Mouse (Mus musculus): ENCODE data around the gene Klhl35.
"Not testable (repeated sequence)": the region's sequence is repeated elsewhere in the genome, so short reads cannot be mapped to it uniquely, and the experiment has no call there.

Klhl35 gene

DNA sequence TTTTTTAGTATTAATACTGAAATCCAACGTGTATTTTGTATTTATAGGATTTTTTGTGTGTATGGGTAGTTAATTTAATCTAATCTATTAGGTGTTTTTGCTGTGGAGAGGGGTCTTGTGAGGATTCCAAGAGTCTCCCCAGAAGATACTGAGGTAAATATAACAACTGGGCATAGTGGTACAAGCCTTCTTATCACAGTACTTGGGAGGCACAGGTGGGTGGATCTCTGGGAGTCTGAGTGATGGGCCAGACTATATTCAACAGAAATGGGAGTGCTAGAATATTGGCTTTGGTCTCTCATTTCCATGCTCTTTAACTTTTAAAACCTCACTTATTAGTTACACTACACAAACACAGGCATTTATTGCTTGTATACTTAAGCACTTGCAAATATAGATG lies 35.3 kb downstream of the Klhl35 start:
- DNase-seq = no peak

- no peak for DNase-seq
Observed at GRCm38 (mm10) chr7:99504556-99504955, 38.8 kb downstream of the Klhl35 start.

GRCm38 (mm10) chr7:99508187-99508586 lies 42.4 kb downstream of the Klhl35 start:
- not testable (repeated sequence) for DNase-seq

GRCm38 (mm10) chr7:99510087-99510501 lies 44.3 kb downstream of the Klhl35 start:
- peak; percentile 54 for DNase-seq

- DNase-seq = no peak
Observed at GRCm38 (mm10) chr7:99516092-99516813, 50.4 kb downstream of the Klhl35 start.

- DNase-seq = no peak
Observed at GRCm38 (mm10) chr7:99516814-99517157, 51.0 kb downstream of the Klhl35 start.

DNA sequence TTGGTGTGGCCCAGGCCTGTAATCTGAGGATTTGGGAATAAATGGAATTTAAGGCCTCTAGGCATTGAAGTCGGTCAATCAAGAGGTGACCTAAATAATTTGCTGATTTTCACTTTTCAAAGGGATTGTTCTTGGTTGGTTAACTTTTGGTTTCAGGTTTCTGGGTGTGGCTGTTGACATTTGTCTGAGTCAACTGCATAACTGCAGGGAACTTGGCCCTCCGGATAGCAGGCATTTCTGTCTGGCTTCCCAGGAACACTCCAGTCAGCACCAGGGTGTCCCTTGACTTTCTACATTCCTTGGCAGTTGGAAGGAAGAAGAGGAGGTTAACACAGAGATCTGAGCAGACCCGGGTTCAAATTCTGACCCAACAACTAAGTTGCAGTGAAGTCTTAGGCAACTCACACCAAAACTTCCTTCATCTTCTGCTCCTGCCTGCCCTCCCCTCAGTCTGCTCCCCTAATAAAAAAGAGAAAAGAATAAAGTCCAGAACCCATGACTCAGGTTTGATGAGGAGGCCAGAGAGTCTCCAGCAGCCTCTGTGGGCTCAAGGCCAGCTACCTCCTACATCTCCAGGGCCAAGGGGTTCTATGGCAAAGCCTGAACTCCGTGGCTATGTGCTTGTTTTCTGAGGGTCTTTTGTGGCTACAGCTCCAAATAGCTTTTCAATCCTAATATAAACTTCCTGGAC lies 53.3 kb downstream of the Klhl35 start:
- no peak for DNase-seq

- DNase-seq = no peak
Observed at GRCm38 (mm10) chr7:99523121-99523520, 57.3 kb downstream of the Klhl35 start.

All from embryo, embryonic 11 days (tissue).